Mouse (Mus musculus) CD4-positive, CD25-positive, alpha-beta regulatory T cell, adult 2 months (primary cell): ENCODE results near the gene Daglb.
A peak's percentile ranks its signal among the peaks of the same experiment; 100 is the strongest.

Experiments
- DNase-seq: peaks from one replicate; pipeline ENCODE4 v3.0.0-alpha.2; 2012; ENCODE audit warnings: low read depth, low spot score

Daglb gene

DNA sequence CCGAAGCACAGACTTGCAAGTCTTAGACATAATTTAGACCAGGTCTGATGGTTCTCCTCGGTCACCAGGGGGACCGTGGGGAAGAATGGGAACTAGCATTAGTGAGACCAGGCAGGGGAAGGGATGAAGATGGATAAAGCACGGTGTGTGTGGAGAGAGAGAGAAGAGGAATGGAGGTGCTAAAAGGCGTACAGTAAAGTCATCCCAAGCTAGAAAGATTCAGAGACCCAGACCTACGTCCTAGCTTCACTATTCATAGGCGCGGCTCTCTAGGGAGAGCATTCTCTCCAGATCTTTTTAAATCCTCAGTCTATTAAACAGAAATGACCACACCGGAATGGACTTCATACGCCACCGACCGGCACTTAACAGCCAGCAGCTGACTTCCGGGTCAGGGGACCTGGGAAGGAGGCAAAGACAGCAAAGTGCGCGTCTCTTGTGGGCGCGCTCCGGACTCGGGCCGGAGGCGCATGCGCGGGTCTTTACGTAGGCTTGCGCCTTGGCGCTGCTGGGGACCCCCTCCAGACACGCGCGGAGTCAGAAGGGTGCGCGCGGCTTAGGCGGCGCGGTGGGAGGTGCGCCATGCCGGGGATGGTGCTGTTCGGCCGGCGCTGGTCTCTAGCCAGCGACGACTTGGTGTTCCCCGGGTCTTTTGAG is at the start of gene Daglb:
Gene Daglb, plus strand, starts transcription at position 485 of the 657 bp plus-strand sequence.
- peak; percentile 91 for DNase-seq

- DNase-seq = no peak
These were observed 42.9 kb upstream of the Daglb start for GRCm38 (mm10) chr5:143421484-143421883.

DNA sequence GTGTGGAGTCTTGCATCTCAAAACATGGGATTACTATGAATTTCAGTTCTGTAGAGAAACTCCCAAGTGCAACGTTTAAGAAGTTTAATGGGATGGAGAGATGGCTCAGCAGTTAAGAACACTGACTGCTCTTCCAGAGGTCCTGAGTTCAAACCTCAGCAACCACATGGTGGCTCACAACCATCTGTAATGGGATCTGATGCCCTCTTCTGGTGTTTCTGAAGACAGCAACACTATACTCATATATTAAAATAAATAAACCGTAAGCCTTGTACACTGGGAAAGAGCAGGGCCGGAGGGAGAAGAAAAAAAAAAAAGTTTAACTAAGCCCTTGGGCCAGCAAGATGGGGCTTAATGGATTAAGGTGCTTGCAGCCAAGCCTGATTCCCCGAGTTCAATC is 41.4 kb upstream of the Daglb start:
- DNase-seq = no peak

GRCm38 (mm10) chr5:143423899-143424519 is 40.4 kb upstream of the Daglb start:
- DNase-seq = peak; percentile 83

- peak; percentile 86 for DNase-seq
These were observed 30.0 kb upstream of the Daglb start for GRCm38 (mm10) chr5:143434421-143434820.

- DNase-seq = no peak
These were observed 23.1 kb upstream of the Daglb start for GRCm38 (mm10) chr5:143441298-143441697.

DNA sequence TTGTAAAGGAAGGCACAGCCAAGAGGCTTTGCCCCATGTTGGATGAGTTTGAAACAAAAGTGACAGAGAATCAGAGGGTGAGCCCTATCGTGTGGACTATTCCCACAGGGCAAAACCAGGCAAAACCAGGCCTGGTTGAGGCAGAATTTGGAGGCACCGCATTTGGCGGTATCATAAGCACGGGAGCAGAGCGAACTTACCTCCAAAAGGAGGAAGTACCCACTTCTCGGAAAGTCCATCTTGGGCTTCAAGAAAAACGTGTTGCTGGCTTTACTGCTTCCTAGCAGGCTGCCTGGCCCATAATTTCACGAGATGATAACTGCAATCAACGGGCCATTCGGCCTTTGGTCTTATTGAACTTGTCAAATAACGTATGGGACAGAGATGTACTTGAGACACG is 22.6 kb upstream of the Daglb start:
- DNase-seq = no peak

GRCm38 (mm10) chr5:143463671-143464070 is 713 bp upstream of the Daglb start:
- no peak for DNase-seq

- DNase-seq = no peak
These were observed 354 bp downstream of the Daglb start for GRCm38 (mm10) chr5:143464757-143465118.

GRCm38 (mm10) chr5:143465156-143466085 is 1.0 kb downstream of the Daglb start:
- no peak for DNase-seq

DNA sequence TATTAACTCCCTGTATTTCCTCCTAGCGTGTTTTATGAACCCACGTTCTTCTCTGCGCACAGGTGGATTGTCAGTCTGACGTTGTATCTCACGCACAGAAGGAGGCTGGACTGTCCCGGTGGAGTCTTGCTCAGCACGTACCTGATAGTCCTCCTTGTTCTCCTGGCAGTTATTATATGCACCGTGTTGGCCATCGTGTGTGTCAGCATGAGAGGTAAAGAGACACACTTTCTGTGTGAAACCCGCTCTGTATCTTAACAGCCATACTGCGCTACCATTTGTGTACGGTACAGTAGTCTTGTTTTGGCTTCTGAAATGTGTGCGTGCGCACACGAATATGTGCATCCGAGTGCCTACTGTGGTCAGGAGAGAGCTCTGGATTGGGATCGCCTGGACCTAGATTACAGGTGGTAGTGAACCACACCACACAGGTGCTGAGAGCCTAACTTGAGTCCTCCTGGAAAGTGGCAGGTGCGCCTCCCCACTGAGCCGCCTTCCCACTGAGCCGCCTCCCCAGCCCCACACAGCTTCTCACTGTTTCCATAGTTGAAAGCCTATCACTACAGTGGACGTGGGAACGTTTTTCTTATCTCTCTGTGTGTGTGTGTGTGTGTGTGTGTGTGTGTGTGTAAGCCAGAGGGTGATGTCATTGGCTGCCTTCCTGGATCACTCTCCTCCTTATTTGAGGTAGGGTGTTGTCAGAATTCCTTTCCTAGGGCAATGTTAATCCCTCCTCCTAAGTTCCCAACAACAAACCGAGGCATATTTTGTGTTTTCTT is 2.7 kb downstream of the Daglb start:
- DNase-seq = no peak

DNA sequence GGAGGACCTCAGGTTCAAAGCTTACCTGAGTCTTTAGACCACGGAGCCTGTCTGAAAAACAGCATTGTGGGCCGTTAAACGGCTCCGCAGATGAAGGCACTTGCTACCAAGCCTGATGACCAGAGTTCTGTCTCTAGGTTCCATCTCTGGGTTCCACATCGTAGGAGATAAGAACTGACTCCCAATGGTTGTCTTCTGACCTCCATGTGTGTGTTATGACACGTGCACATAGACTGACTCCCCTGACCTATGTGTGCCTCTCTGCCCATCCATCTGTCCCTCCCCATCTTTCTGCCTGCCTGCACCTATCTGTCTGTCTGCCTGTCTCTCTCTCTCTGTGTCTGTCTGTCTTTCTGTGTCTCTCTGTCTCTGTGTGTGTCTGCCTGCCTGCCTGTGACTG is 3.5 kb downstream of the Daglb start:
- no peak for DNase-seq

GRCm38 (mm10) chr5:143469628-143470027 is 5.2 kb downstream of the Daglb start:
- no peak for DNase-seq

- DNase-seq = no peak
These were observed 6.2 kb downstream of the Daglb start for GRCm38 (mm10) chr5:143470421-143471164.

DNA sequence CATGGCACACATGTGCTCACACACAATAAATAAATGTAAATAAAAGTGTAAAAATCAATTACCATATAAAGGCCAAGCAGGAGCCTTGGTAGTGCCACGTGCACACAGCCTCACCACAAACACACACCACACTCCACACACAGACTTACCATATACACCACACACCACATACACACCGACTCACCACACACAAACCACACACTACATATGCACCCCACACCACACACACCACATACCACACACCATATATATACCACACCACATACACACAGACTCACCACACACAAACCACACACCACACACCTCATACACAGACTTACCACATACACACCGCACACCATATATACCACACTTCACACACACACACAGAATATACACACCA is 6.8 kb downstream of the Daglb start:
- DNase-seq = no peak

GRCm38 (mm10) chr5:143471953-143472618 is 7.7 kb downstream of the Daglb start:
- no peak for DNase-seq

DNA sequence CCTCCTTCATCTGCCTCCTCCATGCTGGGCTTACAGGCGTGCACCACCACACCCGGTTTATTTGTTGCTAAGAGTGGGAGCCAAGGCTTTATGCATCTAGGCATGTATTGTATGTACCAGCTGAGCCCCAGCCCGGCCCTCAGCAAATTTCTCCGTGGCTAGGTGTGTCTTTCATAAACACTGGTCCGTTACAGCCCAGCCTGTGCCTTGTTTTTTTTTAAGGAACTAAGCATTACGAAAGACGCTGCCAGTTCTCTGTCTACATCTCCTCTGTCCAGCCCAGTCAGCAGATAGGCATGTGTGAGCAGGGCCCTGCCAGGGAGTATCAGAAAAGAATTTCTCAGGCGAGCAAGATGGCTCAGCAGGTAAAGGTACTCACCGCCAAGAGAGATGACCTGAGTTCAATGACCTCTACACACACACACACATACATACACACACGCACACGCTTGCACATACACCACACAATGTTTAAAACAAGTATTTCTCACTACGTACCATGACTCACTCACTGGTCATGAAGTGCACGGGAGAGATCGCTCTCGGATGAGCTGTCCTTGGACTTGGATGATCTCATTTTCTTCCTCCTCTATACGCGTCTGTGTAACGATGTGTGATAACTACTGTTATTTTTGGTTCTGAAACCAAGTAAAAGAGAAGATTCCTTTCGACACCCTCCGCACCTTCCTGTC is 10.9 kb downstream of the Daglb start:
- DNase-seq = no peak

GRCm38 (mm10) chr5:143476013-143476412 is 11.6 kb downstream of the Daglb start:
- no peak for DNase-seq

DNA sequence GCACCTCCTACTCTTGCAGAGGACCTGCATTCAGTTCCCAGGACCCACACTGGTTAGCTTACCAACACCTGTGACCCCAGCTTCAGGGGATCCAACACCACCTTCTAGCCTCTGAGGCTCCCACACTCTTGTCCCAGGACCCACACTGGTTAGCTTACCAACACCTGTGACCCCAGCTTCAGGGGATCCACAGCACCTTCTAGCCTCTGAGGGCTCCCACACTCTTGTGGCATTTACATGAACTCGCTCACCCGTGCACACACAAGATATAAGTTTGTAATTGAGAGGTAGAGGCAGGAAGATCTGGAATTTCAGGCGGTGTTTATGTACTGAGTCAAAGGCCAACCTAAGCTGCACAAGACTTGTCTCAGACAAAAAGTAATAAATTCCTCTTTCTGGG is 13.5 kb downstream of the Daglb start:
- DNase-seq = no peak

- no peak for DNase-seq
These were observed 20.6 kb downstream of the Daglb start for GRCm38 (mm10) chr5:143484955-143485354.
